Mouse (Mus musculus): Measurements from ENCODE around the gene Pkn1. TPM values are rescaled to one million over a fixed set of nuclear protein-coding genes. Genes with fewer than 3 reads are reported as not detected.

The Pkn1 gene
- polyA plus RNA-seq, 1 experiment from 2014 or later, result 31.8 TPM

- ATAC-seq (ENCODE audit: low read depth), result no peak
- H3K9ac ChIP-seq (ENCODE audit: low read length), result no peak overlapping the region
- H3K9me3 ChIP-seq (ENCODE audit: control insufficient read depth, low read length), result no peaks in the 10 kb centered on the region; the same call in 1 of the 2 replicates
- no peaks in the 10 kb centered on the region for H3K4me1 ChIP-seq (replicated peaks; ENCODE audit: control insufficient read depth, insufficient read depth, low read length)
- H3K27me3 ChIP-seq (ENCODE audit: control insufficient read depth, insufficient read depth, low read depth, low read length), result no peaks in the 10 kb centered on the region
- no peak overlapping the region for H3K27ac ChIP-seq (ENCODE audit: low read length)
- no peak overlapping the region for H3K4me2 ChIP-seq (ENCODE audit: low read depth, low read length)
- no peak overlapping the region for H3K4me3 ChIP-seq (ENCODE audit: low read length)
- H3K36me3 ChIP-seq (ENCODE audit: control insufficient read depth, insufficient read depth, low read length), result peaks cover 12% of the 10 kb centered on the region
These were observed 82.4 kb downstream of the Pkn1 start for GRCm38 (mm10) chr8:83616625-83617024.

Small RNA genes lying within 50 kb of the gene (microRNA-seq; reads per million reads assigned to microRNA genes)
- 0.59 reads per million for gene Mir1668

Other genes starting within 250 kb of the Pkn1 start
- gene Scoc, start 240.8 kb downstream of the Pkn1 start, polyA plus RNA-seq (2015; fragmentation: Nextera tagmentation; extraction: Ambion mirVana), result 114 TPM in 2 replicates
- not detected in 2 replicates for gene Olfr370, start 163.4 kb downstream of the Pkn1 start, polyA plus RNA-seq (2015; fragmentation: Nextera tagmentation; extraction: Ambion mirVana)
- gene Ndufb7, start 132.5 kb downstream of the Pkn1 start, polyA plus RNA-seq (2015; fragmentation: Nextera tagmentation; extraction: Ambion mirVana), result 338 and 350 TPM in 2 replicates
- 491 and 509 TPM in 2 replicates for gene Tecr, start 91.2 kb downstream of the Pkn1 start, polyA plus RNA-seq (2015; fragmentation: Nextera tagmentation; extraction: Ambion mirVana)
- gene Dnajb1, start 91.0 kb downstream of the Pkn1 start, polyA plus RNA-seq (2015; fragmentation: Nextera tagmentation; extraction: Ambion mirVana), result 65.0 and 65.2 TPM in 2 replicates
- 178 and 190 TPM in 2 replicates for gene Gipc1, start 46.5 kb downstream of the Pkn1 start, polyA plus RNA-seq (2015; fragmentation: Nextera tagmentation; extraction: Ambion mirVana)
- 1.4 TPM in 2 replicates for gene Ptger1, start 32.5 kb downstream of the Pkn1 start, polyA plus RNA-seq (2015; fragmentation: Nextera tagmentation; extraction: Ambion mirVana)
- 150 and 158 TPM in 2 replicates for gene Ddx39, start 16.0 kb upstream of the Pkn1 start, polyA plus RNA-seq (2015; fragmentation: Nextera tagmentation; extraction: Ambion mirVana)
- 77.6 and 78.2 TPM in 2 replicates for gene Adgre5, start 42.1 kb upstream of the Pkn1 start, polyA plus RNA-seq (2015; fragmentation: Nextera tagmentation; extraction: Ambion mirVana)
- 14.8 and 16.1 TPM in 2 replicates for gene Adgrl1, start 200.9 kb upstream of the Pkn1 start, polyA plus RNA-seq (2015; fragmentation: Nextera tagmentation; extraction: Ambion mirVana)

All from lung, embryonic 16.5 days (tissue).